In genomic region chr17:24474557-24474956, GRCm38 (mm10) we compare ENCODE assay signal across 12 mouse cellular contexts. TPM values are rescaled to one million over a fixed set of nuclear protein-coding genes. Genes with fewer than 3 reads are reported as not detected.
DNase-seq lines count a peak whose midpoint lies in the region; ATAC-seq lines count a peak whose summit lies in the region.
"Had no signal": no experiment of that assay in that cellular context is flagged by ENCODE, and none has a peak within 500 bp of the region (broad histone marks: within the 10 kb centered on the region; RNA-seq: fewer than 3 reads in every experiment).

No protein-coding gene starts in this region.

- H3K27me3 ChIP-seq in hindbrain, embryonic 13.5 days = no peaks in the 10 kb centered on the region
- H3K27me3 ChIP-seq in hindbrain, embryonic 16.5 days (replicated peaks; ENCODE audit: control insufficient read depth, insufficient read depth, low read length) = no peaks in the 10 kb centered on the region
- H3K27me3 ChIP-seq in midbrain, embryonic 16.5 days (ENCODE audit: control insufficient read depth, insufficient read depth, low read depth, low read length) = no peaks in the 10 kb centered on the region

- H3K27ac ChIP-seq in hindbrain, embryonic 13.5 days = no peak overlapping the region
- H3K27ac ChIP-seq in hindbrain, embryonic 16.5 days (ENCODE audit: low read depth, low read length) = no peak overlapping the region
- H3K27ac ChIP-seq in midbrain, embryonic 16.5 days (ENCODE audit: low read length) = no peak overlapping the region

- 0 out of 2 replicates have a peak overlapping the region, but pooled peaks have one; percentile 19 for H3K9ac ChIP-seq in hindbrain, embryonic 13.5 days
- no peak overlapping the region for H3K9ac ChIP-seq in hindbrain, embryonic 16.5 days (ENCODE audit: low read depth, low read length)
- no peak overlapping the region for H3K9ac ChIP-seq in midbrain, embryonic 16.5 days (ENCODE audit: low read depth, low read length)

- H3K36me3 ChIP-seq in hindbrain, embryonic 13.5 days = peaks cover 39% of the 10 kb centered on the region
- peaks cover 20% of the 10 kb centered on the region for H3K36me3 ChIP-seq in hindbrain, embryonic 16.5 days (ENCODE audit: control insufficient read depth, insufficient read depth, low read length)
- H3K36me3 ChIP-seq in midbrain, embryonic 16.5 days (ENCODE audit: control insufficient read depth, insufficient read depth, low read length) = peaks cover 22% of the 10 kb centered on the region

- H3K9me3 ChIP-seq in hindbrain, embryonic 13.5 days = no peaks in the 10 kb centered on the region
- no peaks in the 10 kb centered on the region for H3K9me3 ChIP-seq in hindbrain, embryonic 16.5 days (ENCODE audit: control insufficient read depth, low read length)
- no peaks in the 10 kb centered on the region for H3K9me3 ChIP-seq in midbrain, embryonic 16.5 days (replicated peaks; ENCODE audit: control insufficient read depth, low read length, poor library complexity, severe bottlenecking)

- ATAC-seq in hindbrain, embryonic 13.5 days (ENCODE audit: low FRiP score) = no peak
- ATAC-seq in hindbrain, embryonic 16.5 days = no peak
- no peak for ATAC-seq in midbrain, embryonic 16.5 days

- H3K4me3 ChIP-seq in hindbrain, embryonic 13.5 days = no peak overlapping the region
- no peak overlapping the region for H3K4me3 ChIP-seq in hindbrain, embryonic 16.5 days (ENCODE audit: low read length)
- H3K4me3 ChIP-seq in midbrain, embryonic 16.5 days (ENCODE audit: low read depth, low read length) = no peak overlapping the region

- no peak overlapping the region for H3K4me2 ChIP-seq in hindbrain, embryonic 13.5 days
- no peak overlapping the region for H3K4me2 ChIP-seq in hindbrain, embryonic 16.5 days (ENCODE audit: low read length)
- H3K4me2 ChIP-seq in midbrain, embryonic 16.5 days (ENCODE audit: low read length) = no peak overlapping the region

- DNase-seq in cerebellum, adult 11 months = peak; percentile 35
- DNase-seq in cerebellum, postnatal 36 days = no peak
- DNase-seq in Muller cell, postnatal 12 days (ENCODE audit: inconsistent ontology term) = peak; percentile 36
- DNase-seq in layer of hippocampus, adult 9-11 months = peak; percentile 81
- no peak for DNase-seq in kidney, postnatal 10 days
- DNase-seq: heart, postnatal 14 days; thymus, adult 2 months had no signal

- H3K4me1 ChIP-seq in hindbrain, embryonic 13.5 days (replicated peaks) = peaks cover 56% of the 10 kb centered on the region
- peaks cover 39% of the 10 kb centered on the region for H3K4me1 ChIP-seq in hindbrain, embryonic 16.5 days (ENCODE audit: control insufficient read depth, insufficient read depth, low read depth, low read length)
- peaks cover 32% of the 10 kb centered on the region for H3K4me1 ChIP-seq in midbrain, embryonic 16.5 days (ENCODE audit: control insufficient read depth, insufficient read depth, low read length)

- WGBS in hindbrain, embryonic 13.5 days = 88% methylated on average over 5 of the region's 5 CpGs
- WGBS in hindbrain, embryonic 16.5 days = 81% methylated on average over 5 of the region's 5 CpGs
- WGBS in midbrain, embryonic 16.5 days = 89% methylated on average over 5 of the region's 5 CpGs

RNA-seq across cellular contexts. Expression of gene Bricd5, which starts 0.9 kb away (rescaled TPM):
- 0.27 and 1.2 TPM in 2 replicates for polyA plus RNA-seq in hindbrain, embryonic 13.5 days (2015; fragmentation: Nextera tagmentation; extraction: Ambion mirVana)
- polyA plus RNA-seq in hindbrain, embryonic 16.5 days (2015; fragmentation: Nextera tagmentation; extraction: Ambion mirVana) = 0.65 and 1.2 TPM in 2 replicates
- polyA plus RNA-seq in midbrain, embryonic 16.5 days (2015; fragmentation: Nextera tagmentation; extraction: Ambion mirVana) = 0.40 TPM in 1 of 2 replicates, not detected in the other
- polyA plus RNA-seq: embryonic facial prominence, embryonic 11.5 days; lung, embryonic 16.5 days had no signal

RNA-seq across cellular contexts. Expression of gene Mlst8, which starts 4.3 kb away (rescaled TPM):
- polyA plus RNA-seq in hindbrain, embryonic 13.5 days (2015; fragmentation: Nextera tagmentation; extraction: Ambion mirVana) = 35.5 and 36.1 TPM in 2 replicates
- polyA plus RNA-seq in hindbrain, embryonic 16.5 days (2015; fragmentation: Nextera tagmentation; extraction: Ambion mirVana) = 36.2 and 39.3 TPM in 2 replicates
- 36.5 and 37.2 TPM in 2 replicates for polyA plus RNA-seq in midbrain, embryonic 16.5 days (2015; fragmentation: Nextera tagmentation; extraction: Ambion mirVana)

RNA-seq across cellular contexts. Expression of gene Pgp, which starts 4.4 kb away (rescaled TPM):
- 55.4 and 56.9 TPM in 2 replicates for polyA plus RNA-seq in hindbrain, embryonic 13.5 days (2015; fragmentation: Nextera tagmentation; extraction: Ambion mirVana)
- polyA plus RNA-seq in hindbrain, embryonic 16.5 days (2015; fragmentation: Nextera tagmentation; extraction: Ambion mirVana) = 83.9 and 85.4 TPM in 2 replicates
- polyA plus RNA-seq in midbrain, embryonic 16.5 days (2015; fragmentation: Nextera tagmentation; extraction: Ambion mirVana) = 64.2 and 70.2 TPM in 2 replicates

RNA-seq across cellular contexts. Expression of gene E4f1, which starts 4.4 kb away (rescaled TPM):
- polyA plus RNA-seq in hindbrain, embryonic 13.5 days (2015; fragmentation: Nextera tagmentation; extraction: Ambion mirVana) = 41.9 and 43.5 TPM in 2 replicates
- 42.3 and 43.5 TPM in 2 replicates for polyA plus RNA-seq in hindbrain, embryonic 16.5 days (2015; fragmentation: Nextera tagmentation; extraction: Ambion mirVana)
- 46.4 and 50.2 TPM in 2 replicates for polyA plus RNA-seq in midbrain, embryonic 16.5 days (2015; fragmentation: Nextera tagmentation; extraction: Ambion mirVana)

RNA-seq across cellular contexts. Expression of gene Caskin1, which starts 13.8 kb away (rescaled TPM):
- 32.8 and 34.3 TPM in 2 replicates for polyA plus RNA-seq in hindbrain, embryonic 13.5 days (2015; fragmentation: Nextera tagmentation; extraction: Ambion mirVana)
- 43.6 and 44.6 TPM in 2 replicates for polyA plus RNA-seq in hindbrain, embryonic 16.5 days (2015; fragmentation: Nextera tagmentation; extraction: Ambion mirVana)
- 43.6 and 45.7 TPM in 2 replicates for polyA plus RNA-seq in midbrain, embryonic 16.5 days (2015; fragmentation: Nextera tagmentation; extraction: Ambion mirVana)

Comparison
In these comparisons a context has a peak if more than half of its experiments do, and no peak if none do; other contexts are left out.
1. DNase-seq: peak in cerebellum, adult 11 months (single experiment), Muller cell, postnatal 12 days (single experiment) and layer of hippocampus, adult 9-11 months (single experiment); none in cerebellum, postnatal 36 days (0 of 2) and kidney, postnatal 10 days (single experiment).